Mouse (Mus musculus) megakaryocyte, embryonic 14.5 days (primary cell): ENCODE results near the gene Etl4. TPM values are rescaled to one million over a fixed set of nuclear protein-coding genes. Genes with fewer than 3 reads are reported as not detected.

Source experiments
- H3K27me3 ChIP-seq: replicated peaks from 2 replicates; pipeline ENCODE3; 2012; ENCODE audit warnings: inconsistent platforms
- H3K36me3 ChIP-seq: replicated peaks from 2 replicates; pipeline ENCODE3; 2012; ENCODE audit warnings: low read length, inconsistent platforms, mixed read lengths
- H3K4me1 ChIP-seq: 2 replicates; pipeline ENCODE4 v1.6.1; 2012; ENCODE audit warnings: inconsistent platforms
- H3K4me3 ChIP-seq: replicated peaks from 2 replicates; pipeline ENCODE3; 2012; ENCODE audit warnings: moderate library complexity, mild to moderate bottlenecking, inconsistent platforms
- H3K9me3 ChIP-seq: 2 replicates; pipeline ENCODE4 v1.6.1; 2012; ENCODE audit warnings: inconsistent platforms
- FLI1 ChIP-seq: IDR thresholded peaks from 2 replicates; pipeline ENCODE4 v1.6.1; 2012; ENCODE audit warnings: low read length, inconsistent platforms, mixed read lengths
- GATA1 ChIP-seq: IDR thresholded peaks from 3 replicates; pipeline ENCODE4 v1.6.1; 2012; ENCODE audit warnings: mixed read lengths, low read length, inconsistent platforms, borderline replicate concordance
- polyA plus RNA-seq: library from polyadenylated mRNA; stranded (reverse); fragments of >175 nt; gene quantifications from 2 replicates; pipeline ENCODE4 v1.2.3, GENCODE M21; 2012; ENCODE audit warnings: low replicate concordance; ENCODE audit not compliant: insufficient read depth

Gene Etl4
- polyA plus RNA-seq, 1 experiment: 0.12 TPM

GRCm38 (mm10) chr2:20749687-20750086, 840.1 kb downstream of the Etl4 start:
- Histone ChIP-seq H3K4me1 (peaks cover 13% of the 10 kb centered on the region; the same call in 1 of the 2 replicates), H3K36me3 (no peaks in the 10 kb centered on the region), H3K9me3 (no peaks in the 10 kb centered on the region; the same call in 1 of the 2 replicates), H3K4me3 (no peak overlapping the region), H3K27me3 (no peaks in the 10 kb centered on the region)
- no peak for TF ChIP-seq FLI1
- TF ChIP-seq GATA1: no peak

GRCm38 (mm10) chr2:20753282-20754110, 843.9 kb downstream of the Etl4 start:
- H3K36me3 ChIP-seq: no peaks in the 10 kb centered on the region
- no peaks in the 10 kb centered on the region for H3K27me3 ChIP-seq
- H3K4me3 ChIP-seq: no peak overlapping the region
- peaks cover 10% of the 10 kb centered on the region; the same call in 1 of the 2 replicates for H3K4me1 ChIP-seq
- no peak for TF ChIP-seq GATA1
- no peak for TF ChIP-seq FLI1
- no peaks in the 10 kb centered on the region; the same call in 1 of the 2 replicates for H3K9me3 ChIP-seq

- peaks cover 3% of the 10 kb centered on the region; the same call in 1 of the 2 replicates for H3K9me3 ChIP-seq
- peaks cover 6% of the 10 kb centered on the region; the same call in 1 of the 2 replicates for H3K4me1 ChIP-seq
- no peaks in the 10 kb centered on the region for H3K27me3 ChIP-seq
- H3K4me3 ChIP-seq: no peak overlapping the region
- TF ChIP-seq FLI1: no peak
- H3K36me3 ChIP-seq: no peaks in the 10 kb centered on the region
Observed at GRCm38 (mm10) chr2:20756964-20757363, 847.4 kb downstream of the Etl4 start.

GRCm38 (mm10) chr2:20759045-20759662, 849.6 kb downstream of the Etl4 start:
- peaks cover 6% of the 10 kb centered on the region; the same call in 1 of the 2 replicates for H3K4me1 ChIP-seq
- TF ChIP-seq GATA1 (no peak), FLI1 (no peak)
- no peaks in the 10 kb centered on the region for H3K36me3 ChIP-seq
- H3K4me3 ChIP-seq: no peak overlapping the region
- no peaks in the 10 kb centered on the region for H3K27me3 ChIP-seq
- H3K9me3 ChIP-seq: peaks cover 3% of the 10 kb centered on the region; the same call in 1 of the 2 replicates

- TF ChIP-seq FLI1 (no peak), GATA1 (no peak)
- Histone ChIP-seq H3K36me3 (no peaks in the 10 kb centered on the region), H3K4me1 (peaks cover 6% of the 10 kb centered on the region; the same call in 1 of the 2 replicates), H3K27me3 (no peaks in the 10 kb centered on the region), H3K4me3 (no peak overlapping the region), H3K9me3 (0 out of 2 replicates have a peak, but pooled peaks cover 3% of the 10 kb centered on the region)
Observed at GRCm38 (mm10) chr2:20761320-20761719, 851.7 kb downstream of the Etl4 start.

- TF ChIP-seq FLI1 (no peak), GATA1 (no peak)
- H3K36me3 ChIP-seq: no peaks in the 10 kb centered on the region
Observed at GRCm38 (mm10) chr2:20761751-20762150, 852.2 kb downstream of the Etl4 start.

GRCm38 (mm10) chr2:20763511-20764212, 854.1 kb downstream of the Etl4 start:
- Histone ChIP-seq H3K4me1 (peaks cover 4% of the 10 kb centered on the region; the same call in 1 of the 2 replicates), H3K36me3 (no peaks in the 10 kb centered on the region), H3K9me3 (0 out of 2 replicates have a peak, but pooled peaks cover 3% of the 10 kb centered on the region), H3K4me3 (no peak overlapping the region), H3K27me3 (no peaks in the 10 kb centered on the region)
- TF ChIP-seq FLI1 (no peak), GATA1 (no peak)

More at GRCm38 (mm10) chr2:20761751-20762150, 852.2 kb downstream of the Etl4 start:
- peaks cover 6% of the 10 kb centered on the region; the same call in 1 of the 2 replicates for H3K4me1 ChIP-seq
- 0 out of 2 replicates have a peak, but pooled peaks cover 3% of the 10 kb centered on the region for H3K9me3 ChIP-seq
- H3K4me3 ChIP-seq: no peak overlapping the region
- no peaks in the 10 kb centered on the region for H3K27me3 ChIP-seq

- H3K9me3 ChIP-seq: no peaks in the 10 kb centered on the region
- H3K36me3 ChIP-seq: no peaks in the 10 kb centered on the region
- H3K4me1 ChIP-seq: peaks cover 4% of the 10 kb centered on the region; the same call in 1 of the 2 replicates
- H3K27me3 ChIP-seq: no peaks in the 10 kb centered on the region
- no peak overlapping the region for H3K4me3 ChIP-seq
- no peak for TF ChIP-seq FLI1
Observed at GRCm38 (mm10) chr2:20764566-20765090, 855.0 kb downstream of the Etl4 start.

GRCm38 (mm10) chr2:20768681-20769080, 859.1 kb downstream of the Etl4 start:
- H3K4me1 ChIP-seq: no peaks in the 10 kb centered on the region
- TF ChIP-seq GATA1 (no peak), FLI1 (no peak)
- H3K36me3 ChIP-seq: no peaks in the 10 kb centered on the region
- H3K27me3 ChIP-seq: no peaks in the 10 kb centered on the region
- H3K4me3 ChIP-seq: no peak overlapping the region
- 0 out of 2 replicates have a peak, but pooled peaks cover 9% of the 10 kb centered on the region for H3K9me3 ChIP-seq
